Mouse (Mus musculus): ENCODE measurements around the gene Crp. TPM values are rescaled to one million over a fixed set of nuclear protein-coding genes. Genes with fewer than 3 reads are reported as not detected.

Crp gene
- polyA plus RNA-seq, 1 experiment from 2014 or later: 1.3 TPM

- H3K4me1 ChIP-seq (ENCODE audit: control insufficient read depth, insufficient read depth, low read length): no peaks in the 10 kb centered on the region
- WGBS: 10% methylated on average over 1 of the region's 1 CpGs
- ATAC-seq: peak; percentile 86
- H3K4me3 ChIP-seq (ENCODE audit: low read length): no peak overlapping the region
- H3K4me2 ChIP-seq (ENCODE audit: low read depth, low read length): no peak overlapping the region
- H3K9ac ChIP-seq (ENCODE audit: low read depth, low read length): no peak overlapping the region
- H3K9me3 ChIP-seq (ENCODE audit: control insufficient read depth, low read length): no peaks in the 10 kb centered on the region
- no peak overlapping the region for H3K27ac ChIP-seq (ENCODE audit: low read length)
- H3K36me3 ChIP-seq (ENCODE audit: control insufficient read depth, insufficient read depth, low read length): no peaks in the 10 kb centered on the region
- H3K27me3 ChIP-seq (replicated peaks; ENCODE audit: control insufficient read depth, insufficient read depth, low read length): no peaks in the 10 kb centered on the region
Measured at GRCm38 (mm10) chr1:172785886-172786285, 88.0 kb downstream of the Crp start.

GRCm38 (mm10) chr1:172828975-172829374 is 131.1 kb downstream of the Crp start:
- Histone ChIP-seq H3K27me3 (replicated peaks; ENCODE audit: control insufficient read depth, insufficient read depth, low read length) (no peaks in the 10 kb centered on the region), H3K36me3 (ENCODE audit: control insufficient read depth, insufficient read depth, low read length) (no peaks in the 10 kb centered on the region)
- no peak for ATAC-seq

GRCm38 (mm10) chr1:172847044-172847761 is 149.3 kb downstream of the Crp start:
- Histone ChIP-seq H3K9me3 (ENCODE audit: control insufficient read depth, low read length) (no peaks in the 10 kb centered on the region), H3K36me3 (ENCODE audit: control insufficient read depth, insufficient read depth, low read length) (no peaks in the 10 kb centered on the region), H3K4me2 (ENCODE audit: low read depth, low read length) (no peak overlapping the region), H3K4me1 (ENCODE audit: control insufficient read depth, insufficient read depth, low read length) (no peaks in the 10 kb centered on the region), H3K9ac (ENCODE audit: low read depth, low read length) (no peak overlapping the region), H3K27me3 (replicated peaks; ENCODE audit: control insufficient read depth, insufficient read depth, low read length) (no peaks in the 10 kb centered on the region), H3K4me3 (ENCODE audit: low read length) (no peak overlapping the region), H3K27ac (ENCODE audit: low read length) (no peak overlapping the region)
- no peak for ATAC-seq
- 72% methylated on average over 2 of the region's 2 CpGs for WGBS

More at GRCm38 (mm10) chr1:172828975-172829374, 131.1 kb downstream of the Crp start:
- H3K4me3 ChIP-seq (ENCODE audit: low read length): no peak overlapping the region
- 83% methylated on average over 2 of the region's 2 CpGs for WGBS
- no peak overlapping the region for H3K9ac ChIP-seq (ENCODE audit: low read depth, low read length)
- H3K4me2 ChIP-seq (ENCODE audit: low read depth, low read length): no peak overlapping the region
- no peak overlapping the region for H3K27ac ChIP-seq (ENCODE audit: low read length)
- H3K4me1 ChIP-seq (ENCODE audit: control insufficient read depth, insufficient read depth, low read length): no peaks in the 10 kb centered on the region
- no peaks in the 10 kb centered on the region for H3K9me3 ChIP-seq (ENCODE audit: control insufficient read depth, low read length)

GRCm38 (mm10) chr1:172848171-172848570 is 150.3 kb downstream of the Crp start:
- Histone ChIP-seq H3K4me2 (ENCODE audit: low read depth, low read length) (no peak overlapping the region), H3K4me3 (ENCODE audit: low read length) (no peak overlapping the region), H3K27ac (ENCODE audit: low read length) (no peak overlapping the region), H3K9ac (ENCODE audit: low read depth, low read length) (no peak overlapping the region), H3K4me1 (ENCODE audit: control insufficient read depth, insufficient read depth, low read length) (no peaks in the 10 kb centered on the region), H3K36me3 (ENCODE audit: control insufficient read depth, insufficient read depth, low read length) (no peaks in the 10 kb centered on the region), H3K27me3 (replicated peaks; ENCODE audit: control insufficient read depth, insufficient read depth, low read length) (no peaks in the 10 kb centered on the region), H3K9me3 (ENCODE audit: control insufficient read depth, low read length) (no peaks in the 10 kb centered on the region)
- WGBS: 80% methylated on average over 2 of the region's 2 CpGs
- ATAC-seq: no peak

GRCm38 (mm10) chr1:172875265-172875664 is 177.4 kb downstream of the Crp start:
- Histone ChIP-seq H3K9ac (ENCODE audit: low read depth, low read length) (no peak overlapping the region), H3K36me3 (ENCODE audit: control insufficient read depth, insufficient read depth, low read length) (no peaks in the 10 kb centered on the region), H3K4me3 (ENCODE audit: low read length) (no peak overlapping the region), H3K4me2 (ENCODE audit: low read depth, low read length) (no peak overlapping the region), H3K4me1 (ENCODE audit: control insufficient read depth, insufficient read depth, low read length) (no peaks in the 10 kb centered on the region), H3K9me3 (ENCODE audit: control insufficient read depth, low read length) (no peaks in the 10 kb centered on the region), H3K27ac (ENCODE audit: low read length) (no peak overlapping the region), H3K27me3 (replicated peaks; ENCODE audit: control insufficient read depth, insufficient read depth, low read length) (no peaks in the 10 kb centered on the region)
- no peak for ATAC-seq
- 76% methylated on average over 4 of the region's 4 CpGs for WGBS

- no peak overlapping the region for H3K4me2 ChIP-seq (ENCODE audit: low read depth, low read length)
- no peaks in the 10 kb centered on the region for H3K27me3 ChIP-seq (replicated peaks; ENCODE audit: control insufficient read depth, insufficient read depth, low read length)
- H3K36me3 ChIP-seq (ENCODE audit: control insufficient read depth, insufficient read depth, low read length): no peaks in the 10 kb centered on the region
- no peak overlapping the region for H3K4me3 ChIP-seq (ENCODE audit: low read length)
- ATAC-seq: no peak
- no peak overlapping the region for H3K9ac ChIP-seq (ENCODE audit: low read depth, low read length)
- no peak overlapping the region for H3K27ac ChIP-seq (ENCODE audit: low read length)
- no peaks in the 10 kb centered on the region for H3K9me3 ChIP-seq (ENCODE audit: control insufficient read depth, low read length)
- no peaks in the 10 kb centered on the region for H3K4me1 ChIP-seq (ENCODE audit: control insufficient read depth, insufficient read depth, low read length)
- 64% methylated on average over 1 of the region's 1 CpGs for WGBS
Measured at GRCm38 (mm10) chr1:172876675-172877074, 178.8 kb downstream of the Crp start.

Other genes with a start within 250 kb of the Crp start
- gene Slamf9, start 222.7 kb upstream of the Crp start, polyA plus RNA-seq (2015; fragmentation: Nextera tagmentation; extraction: Ambion mirVana): 1.6 and 2.3 TPM in 2 replicates
- 109 and 110 TPM in 2 replicates for gene Igsf9, start 216.3 kb upstream of the Crp start, polyA plus RNA-seq (2015; fragmentation: Nextera tagmentation; extraction: Ambion mirVana)
- 469 and 470 TPM in 2 replicates for gene Tagln2, start 198.0 kb upstream of the Crp start, polyA plus RNA-seq (2015; fragmentation: Nextera tagmentation; extraction: Ambion mirVana)
- 1.1 and 1.3 TPM in 2 replicates for gene Cfap45, start 177.3 kb upstream of the Crp start, polyA plus RNA-seq (2015; fragmentation: Nextera tagmentation; extraction: Ambion mirVana)
- gene Vsig8, start 142.1 kb upstream of the Crp start, polyA plus RNA-seq (2015; fragmentation: Nextera tagmentation; extraction: Ambion mirVana): 0.15 and 0.31 TPM in 2 replicates
- 0.64 and 0.66 TPM in 2 replicates for gene Slamf8, start 107.5 kb upstream of the Crp start, polyA plus RNA-seq (2015; fragmentation: Nextera tagmentation; extraction: Ambion mirVana)
- not detected in 2 replicates for gene Fcrl6, start 95.5 kb upstream of the Crp start, polyA plus RNA-seq (2015; fragmentation: Nextera tagmentation; extraction: Ambion mirVana)
- 14.1 and 15.8 TPM in 2 replicates for gene Dusp23, start 65.1 kb upstream of the Crp start, polyA plus RNA-seq (2015; fragmentation: Nextera tagmentation; extraction: Ambion mirVana)
- 6.1 and 7.5 TPM in 2 replicates for gene Apcs, start 197.0 kb downstream of the Crp start, polyA plus RNA-seq (2015; fragmentation: Nextera tagmentation; extraction: Ambion mirVana)